Mouse (Mus musculus) hindbrain, embryonic 11.5 days (tissue): ENCODE data around the gene Fgf22. TPM values are rescaled to one million over a fixed set of nuclear protein-coding genes. Genes with fewer than 3 reads are reported as not detected.
A peak's percentile ranks its signal among the peaks of the same experiment; 100 is the strongest.

Source experiments
- ATAC-seq: fragments of 200-750 bp; cut with Nextera tagmentation; 2 replicates; pipeline ENCODE4 v1.8.0; 2017; ENCODE audit warnings: mild to moderate bottlenecking, moderate TSS enrichment, moderate library complexity; ENCODE audit not compliant: low FRiP score
- DNase-seq: peaks from one replicate; pipeline ENCODE4 v3.0.0-alpha.2; 2015; ENCODE audit warnings: low spot score
- H3K27ac ChIP-seq: fragments of 300-500 bp; sonication (generic); 2 replicates; pipeline ENCODE4 v1.5.1; 2014; ENCODE audit warnings: mild to moderate bottlenecking, low read depth, low read length
- H3K27me3 ChIP-seq: fragments of 300-500 bp; sonication (generic); 2 replicates; pipeline ENCODE4 v1.6.1; 2014; ENCODE audit warnings: mild to moderate bottlenecking, low read length, moderate library complexity, mixed read lengths; ENCODE audit not compliant: control insufficient read depth, insufficient read depth
- H3K36me3 ChIP-seq: fragments of 300-500 bp; sonication (generic); 2 replicates; pipeline ENCODE4 v1.6.1; 2014; ENCODE audit warnings: mild to moderate bottlenecking, low read length, moderate library complexity, mixed read lengths; ENCODE audit not compliant: control insufficient read depth, insufficient read depth
- H3K4me1 ChIP-seq: fragments of 300-500 bp; sonication (generic); replicated peaks from 2 replicates; pipeline ENCODE4 v1.6.1; 2014; ENCODE audit warnings: low read length, mixed read lengths; ENCODE audit not compliant: control insufficient read depth, insufficient read depth
- H3K4me2 ChIP-seq: fragments of 300-500 bp; sonication (generic); replicated peaks from 2 replicates; pipeline ENCODE4 v1.6.1; 2014; ENCODE audit warnings: mild to moderate bottlenecking, low read depth, low read length
- H3K4me3 ChIP-seq: fragments of 300-500 bp; sonication (generic); 2 replicates; pipeline ENCODE4 v1.5.1; 2014; ENCODE audit warnings: low read depth, low read length
- H3K9ac ChIP-seq: fragments of 300-500 bp; sonication (generic); 2 replicates; pipeline ENCODE4 v1.6.1; 2014; ENCODE audit warnings: low read depth, low read length
- H3K9me3 ChIP-seq: fragments of 300-500 bp; sonication (generic); 2 replicates; pipeline ENCODE4 v1.6.1; 2016; ENCODE audit warnings: low read length; ENCODE audit not compliant: control insufficient read depth
- WGBS: fragments of 180-500 bp; shearing (Covaris S2); extraction: QIAGEN DNeasy Blood & Tissue Kit; methylation state at CpG from one replicate; pipeline ENCODE4 v1.1.7; 2014; 5-methylcytosine and 5-hydroxymethylcytosine counted together
- polyA plus RNA-seq: library from polyadenylated mRNA; unstranded; fragments of >200 nt; fragmentation: Nextera tagmentation; extraction: Ambion mirVana; gene quantifications from 2 replicates; pipeline ENCODE4 v1.2.1, GENCODE M21; 2014

The Fgf22 gene
- polyA plus RNA-seq, 1 experiment from 2014 or later, result 0.48 TPM

DNA sequence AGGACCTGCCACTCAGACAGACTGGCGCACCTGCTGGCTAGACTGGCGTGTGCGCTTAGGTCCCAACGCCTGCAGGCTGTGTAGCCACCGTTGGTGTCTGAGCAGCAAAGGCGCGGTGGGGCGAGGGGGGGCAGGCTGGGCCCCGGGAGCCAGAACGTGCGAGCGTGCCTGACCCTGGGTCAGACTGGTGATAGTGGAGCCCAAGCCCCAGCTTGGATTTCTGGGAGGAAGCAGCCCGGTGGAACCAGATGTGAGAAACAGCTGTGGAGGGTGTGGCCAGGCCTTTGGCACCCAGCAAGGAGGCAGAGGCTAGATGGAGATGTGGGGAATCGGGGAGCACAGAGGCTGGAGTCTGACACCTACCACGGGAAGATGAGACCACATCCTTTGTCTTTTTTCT is 42.5 kb downstream of the Fgf22 start:
- no peak for DNase-seq
- no peak overlapping the region for H3K4me3 ChIP-seq
- peak overlapping the region; percentile 11; the same call in 1 of the 2 replicates for H3K4me2 ChIP-seq
- no peak for ATAC-seq
- WGBS, result 42% methylated on average over 15 of the region's 15 CpGs
- no peaks in the 10 kb centered on the region for H3K36me3 ChIP-seq
- H3K9me3 ChIP-seq, result no peaks in the 10 kb centered on the region
- H3K27me3 ChIP-seq, result no peaks in the 10 kb centered on the region
- H3K4me1 ChIP-seq, result peaks cover 11% of the 10 kb centered on the region
- H3K27ac ChIP-seq, result no peak overlapping the region
- H3K9ac ChIP-seq, result no peak overlapping the region

- H3K36me3 ChIP-seq, result no peaks in the 10 kb centered on the region
- H3K4me1 ChIP-seq, result peaks cover 20% of the 10 kb centered on the region
- H3K4me2 ChIP-seq, result no peak overlapping the region
- 92% methylated on average over 12 of the region's 12 CpGs for WGBS
- H3K9ac ChIP-seq, result no peak overlapping the region
- ATAC-seq (no peak), DNase-seq (no peak)
- H3K27ac ChIP-seq, result 0 out of 2 replicates have a peak overlapping the region, but pooled peaks have one; percentile 13
- no peak overlapping the region for H3K4me3 ChIP-seq
- no peaks in the 10 kb centered on the region for H3K27me3 ChIP-seq
- no peaks in the 10 kb centered on the region for H3K9me3 ChIP-seq
These were observed 43.5 kb downstream of the Fgf22 start for GRCm38 (mm10) chr10:79798289-79798928.

- no peak for ATAC-seq
- Histone ChIP-seq H3K4me2 (no peak overlapping the region), H3K9ac (no peak overlapping the region), H3K9me3 (no peaks in the 10 kb centered on the region), H3K4me3 (no peak overlapping the region), H3K27me3 (no peaks in the 10 kb centered on the region), H3K36me3 (no peaks in the 10 kb centered on the region), H3K4me1 (peaks cover 32% of the 10 kb centered on the region), H3K27ac (no peak overlapping the region)
- WGBS, result 81% methylated on average over 11 of the region's 11 CpGs
- DNase-seq, result no peak
These were observed 45.6 kb downstream of the Fgf22 start for GRCm38 (mm10) chr10:79800508-79800907.

- H3K4me2 ChIP-seq, result 0 out of 2 replicates have a peak overlapping the region, but pooled peaks have one; percentile 11
- no peaks in the 10 kb centered on the region for H3K27me3 ChIP-seq
- no peak overlapping the region for H3K4me3 ChIP-seq
- peaks cover 36% of the 10 kb centered on the region for H3K4me1 ChIP-seq
- H3K9ac ChIP-seq, result peak overlapping the region; percentile 42; the same call in 1 of the 2 replicates
- DNase-seq (no peak), ATAC-seq (no peak)
- no peaks in the 10 kb centered on the region for H3K36me3 ChIP-seq
- H3K9me3 ChIP-seq, result no peaks in the 10 kb centered on the region
- peak overlapping the region; percentile 96 for H3K27ac ChIP-seq
- WGBS, result 19% methylated on average over 3 of the region's 3 CpGs
These were observed 47.0 kb downstream of the Fgf22 start for GRCm38 (mm10) chr10:79801837-79802236.

DNA sequence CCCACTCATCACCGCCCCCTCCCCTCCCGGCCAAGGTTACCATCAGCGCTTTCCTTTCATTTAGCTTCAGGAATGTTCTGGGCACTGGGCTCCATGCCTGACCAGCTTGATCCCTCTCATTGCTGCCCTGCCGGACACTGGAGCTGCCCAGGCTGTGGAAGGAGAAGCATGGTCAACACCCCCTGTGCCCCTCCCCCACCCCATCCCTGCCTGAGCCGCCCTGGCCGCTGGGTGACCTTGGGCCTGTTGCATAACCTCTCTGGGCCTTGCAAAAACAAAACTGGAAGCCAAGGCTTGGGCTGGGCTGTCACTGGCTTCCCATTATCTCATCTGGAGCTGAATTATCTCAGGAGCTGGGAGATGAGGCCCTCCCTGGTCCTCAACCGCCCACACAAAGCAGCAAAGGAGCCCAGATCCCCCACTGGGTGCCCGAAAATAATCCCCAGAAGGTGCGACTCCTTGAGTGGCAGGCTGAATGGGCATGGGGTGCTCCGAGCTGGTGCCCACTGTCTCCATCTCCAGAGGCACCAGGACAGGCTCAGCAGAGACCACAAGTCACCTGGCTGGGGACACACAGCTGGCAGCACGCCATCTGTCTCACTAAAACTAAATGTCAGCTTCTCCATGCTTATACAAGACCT is 47.6 kb downstream of the Fgf22 start:
- Histone ChIP-seq H3K27ac (peak overlapping the region; percentile 96), H3K9ac (peak overlapping the region; percentile 42; the same call in 1 of the 2 replicates)
- 42% methylated on average over 11 of the region's 11 CpGs for WGBS

DNA sequence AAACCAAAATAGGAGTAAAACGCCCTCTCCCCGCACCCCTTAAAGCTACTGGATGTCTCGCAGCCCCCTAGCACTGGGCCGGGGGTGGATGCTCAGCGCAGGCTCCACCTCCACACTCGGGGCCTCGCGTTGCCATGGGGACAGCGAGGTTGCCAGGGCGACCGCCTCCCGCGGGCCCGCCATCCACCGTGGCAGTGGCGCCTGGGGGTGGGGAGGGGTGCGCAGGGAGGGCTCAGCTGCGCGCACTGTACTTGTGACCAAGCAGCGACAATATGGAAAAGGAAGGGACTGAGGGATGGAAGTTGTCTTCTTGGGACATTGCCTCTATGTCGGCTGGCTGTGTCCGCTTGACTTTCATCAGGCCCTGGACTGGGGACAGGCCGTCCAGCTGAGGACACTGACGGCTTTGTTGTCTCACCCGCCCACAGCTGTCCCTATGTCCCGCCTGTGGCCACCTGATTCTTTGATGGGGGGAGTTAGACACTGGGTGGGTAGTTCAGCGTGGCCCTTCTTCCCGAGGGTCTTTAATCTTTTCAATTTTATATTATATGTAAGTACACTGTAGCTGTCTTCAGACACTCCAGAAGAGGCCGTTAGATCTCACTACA is 48.9 kb downstream of the Fgf22 start:
- Histone ChIP-seq H3K27me3 (no peaks in the 10 kb centered on the region), H3K4me1 (peaks cover 33% of the 10 kb centered on the region), H3K36me3 (no peaks in the 10 kb centered on the region), H3K4me2 (peak overlapping the region; percentile 56), H3K4me3 (peak overlapping the region; percentile 25), H3K27ac (peak overlapping the region; percentile 96), H3K9ac (peak overlapping the region; percentile 46), H3K9me3 (no peaks in the 10 kb centered on the region)
- ATAC-seq (peak; percentile 95), DNase-seq (peak; percentile 95)
- 4% methylated on average over 29 of the region's 29 CpGs for WGBS

More for the DNA sequence above, 47.6 kb downstream of the Fgf22 start:
- H3K4me3 ChIP-seq, result no peak overlapping the region
- H3K36me3 ChIP-seq, result no peaks in the 10 kb centered on the region
- no peaks in the 10 kb centered on the region for H3K9me3 ChIP-seq
- peaks cover 33% of the 10 kb centered on the region for H3K4me1 ChIP-seq
- ATAC-seq, result 0 out of 2 replicates have a peak, but pooled peaks have one; percentile 9
- 0 out of 2 replicates have a peak overlapping the region, but pooled peaks have one; percentile 11 for H3K4me2 ChIP-seq
- DNase-seq, result no peak
- H3K27me3 ChIP-seq, result no peaks in the 10 kb centered on the region

DNA sequence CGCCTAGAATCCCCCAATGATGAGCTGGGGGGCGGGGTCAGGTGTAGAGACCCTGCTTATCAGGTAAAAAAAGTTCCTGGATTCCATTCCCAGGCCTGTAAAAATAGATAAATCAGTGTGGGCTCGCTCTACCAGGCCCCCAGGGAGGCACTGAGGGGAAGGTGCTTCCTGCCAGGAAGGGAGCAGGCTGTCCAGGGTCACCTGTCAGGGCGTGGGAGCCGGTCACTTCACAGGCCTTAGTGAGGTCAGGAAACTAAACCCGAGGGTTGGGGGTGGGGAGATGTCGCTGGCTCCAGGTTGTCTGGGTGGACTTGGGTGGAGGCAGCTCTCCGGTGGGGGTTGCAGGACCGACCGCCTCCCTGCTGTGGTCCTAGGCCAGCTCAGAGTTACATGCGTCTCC is 50.8 kb downstream of the Fgf22 start:
- Histone ChIP-seq H3K27me3 (no peaks in the 10 kb centered on the region), H3K4me2 (no peak overlapping the region), H3K4me1 (peaks cover 33% of the 10 kb centered on the region), H3K9me3 (no peaks in the 10 kb centered on the region), H3K9ac (0 out of 2 replicates have a peak overlapping the region, but pooled peaks have one; percentile 31), H3K36me3 (no peaks in the 10 kb centered on the region), H3K27ac (no peak overlapping the region), H3K4me3 (no peak overlapping the region)
- ATAC-seq, result no peak
- WGBS, result 70% methylated on average over 11 of the region's 11 CpGs
- no peak for DNase-seq

DNA sequence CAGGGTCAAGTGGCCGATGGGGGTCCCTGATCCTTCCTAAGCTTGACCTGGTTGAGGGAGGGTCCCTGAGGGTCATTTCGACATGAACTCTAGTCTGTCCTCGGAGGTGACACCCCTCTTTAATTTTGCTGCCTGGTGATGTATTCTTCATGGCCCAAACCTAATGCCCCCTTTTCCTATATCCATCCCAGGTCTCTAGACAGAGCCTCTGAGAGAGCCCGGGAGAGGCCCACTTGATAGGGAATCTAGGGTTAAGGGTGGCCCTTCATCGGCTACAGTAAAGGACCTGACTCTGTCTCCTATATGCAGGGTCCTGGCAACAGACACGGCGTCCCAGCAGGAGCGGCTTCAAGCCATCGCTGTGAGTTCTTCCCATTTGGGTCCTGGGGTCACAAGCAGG is 51.5 kb downstream of the Fgf22 start:
- no peak overlapping the region for H3K4me2 ChIP-seq
- H3K36me3 ChIP-seq, result 0 out of 2 replicates have a peak, but pooled peaks cover 4% of the 10 kb centered on the region
- WGBS, result 91% methylated on average over 9 of the region's 9 CpGs
- ATAC-seq (no peak), DNase-seq (no peak)
- peaks cover 31% of the 10 kb centered on the region for H3K4me1 ChIP-seq
- no peaks in the 10 kb centered on the region for H3K27me3 ChIP-seq
- no peak overlapping the region for H3K9ac ChIP-seq
- no peaks in the 10 kb centered on the region for H3K9me3 ChIP-seq
- no peak overlapping the region for H3K4me3 ChIP-seq
- H3K27ac ChIP-seq, result no peak overlapping the region
